Mouse (Mus musculus) MEL (cell line): ENCODE data around the gene Glis1. TPM values are rescaled to one million over a fixed set of nuclear protein-coding genes. Genes with fewer than 3 reads are reported as not detected.

Source experiments
- DNase-seq: peaks from one replicate; pipeline ENCODE4 v3.0.0; 2011; ENCODE audit warnings: low read depth, low spot score
- H3K27ac ChIP-seq: 2 replicates; pipeline ENCODE4 v1.5.1; 2012; ENCODE audit warnings: low read depth, mild to moderate bottlenecking, control low read depth, low read length, moderate library complexity; ENCODE audit not compliant: control insufficient read depth
- H3K27me3 ChIP-seq, 2 experiments: fragments of 150-350 bp in 1 of 2; sonication (generic) in 1 of 2; 2 replicates each; pipeline ENCODE4 v1.6.1; 2012; ENCODE audit warnings: low read length in 2 of 2, mild to moderate bottlenecking in 2 of 2, improper control_type of control experiment in 1 of 2, moderate library complexity in 1 of 2; ENCODE audit not compliant: insufficient read depth in 2 of 2, control insufficient read depth in 1 of 2
- H3K36me3 ChIP-seq, 2 experiments: 2 replicates each; pipeline ENCODE4 v1.6.1; 2012 to 2014; ENCODE audit warnings: low read length in 2 of 2, improper control_type of control experiment in 1 of 2, inconsistent platforms in 1 of 2, mild to moderate bottlenecking in 1 of 2; ENCODE audit not compliant: insufficient read depth in 2 of 2, control insufficient read depth in 1 of 2
- H3K4me1 ChIP-seq, 2 experiments: fragments of 150-350 bp in 1 of 2; sonication (generic) in 1 of 2; 2 replicates each; pipeline ENCODE4 v1.6.1; 2012; ENCODE audit warnings: low read length in 2 of 2, improper control_type of control experiment in 1 of 2, mild to moderate bottlenecking in 1 of 2; ENCODE audit not compliant: insufficient read depth in 2 of 2, control insufficient read depth in 1 of 2
- H3K4me3 ChIP-seq, 2 experiments: fragments of 150-350 bp in 1 of 2; sonication (generic) in 1 of 2; 2 replicates each; pipeline ENCODE4 v1.5.1; 2012; ENCODE audit warnings: low read depth in 2 of 2, low read length in 2 of 2, mild to moderate bottlenecking in 2 of 2, moderate library complexity in 2 of 2, control low read depth in 1 of 2, improper control_type of control experiment in 1 of 2; ENCODE audit not compliant: control insufficient read depth in 1 of 2, insufficient read depth in 1 of 2
- H3K79me2 ChIP-seq: 2 replicates; pipeline ENCODE4 v1.6.1; 2012; ENCODE audit warnings: mild to moderate bottlenecking, low read length, moderate library complexity; ENCODE audit not compliant: control insufficient read depth, poor library complexity, insufficient read depth
- H3K9ac ChIP-seq: 2 replicates; pipeline ENCODE4 v1.6.1; 2012; ENCODE audit warnings: low read depth, mild to moderate bottlenecking, control low read depth, low read length, moderate library complexity; ENCODE audit not compliant: control insufficient read depth, poor library complexity, severe bottlenecking
- H3K9me3 ChIP-seq: fragments of 150-350 bp; sonication (generic); replicated peaks from 2 replicates; pipeline ENCODE4 v1.6.1; 2012; ENCODE audit warnings: mild to moderate bottlenecking, low read length, improper control_type of control experiment, moderate library complexity; ENCODE audit not compliant: insufficient read depth
- BHLHE40 ChIP-seq: IDR thresholded peaks from 2 replicates; pipeline ENCODE4 v1.6.1; 2012; ENCODE audit warnings: low read depth, mild to moderate bottlenecking, inconsistent platforms, low read length, improper control_type of control experiment, borderline replicate concordance
- CHD1 ChIP-seq: IDR thresholded peaks from 2 replicates; pipeline ENCODE4 v1.6.1; 2012; ENCODE audit warnings: low read depth, mild to moderate bottlenecking, inconsistent platforms, low read length, improper control_type of control experiment
- EP300 ChIP-seq, 2 experiments: IDR thresholded peaks; 2 replicates each; pipeline ENCODE4 v1.6.1; 2011; ENCODE audit warnings: improper control_type of control experiment in 2 of 2, low read length in 2 of 2, low read depth in 1 of 2, mild to moderate bottlenecking in 1 of 2
- ETS1 ChIP-seq: IDR thresholded peaks from 2 replicates; pipeline ENCODE4 v1.6.1; 2012; ENCODE audit warnings: low read depth, mild to moderate bottlenecking, inconsistent platforms, low read length, improper control_type of control experiment, moderate library complexity
- GABPA ChIP-seq: IDR thresholded peaks from 2 replicates; pipeline ENCODE4 v1.6.1; 2012; ENCODE audit warnings: low read depth, mild to moderate bottlenecking, inconsistent platforms, low read length, improper control_type of control experiment, moderate library complexity
- GATA1 ChIP-seq: IDR thresholded peaks from 2 replicates; pipeline ENCODE4 v1.6.1; 2011; ENCODE audit warnings: low read depth, low read length, improper control_type of control experiment
- HCFC1 ChIP-seq: IDR thresholded peaks from 2 replicates; pipeline ENCODE4 v1.6.1; 2012; ENCODE audit warnings: low read depth, mild to moderate bottlenecking, inconsistent platforms, low read length, improper control_type of control experiment, moderate library complexity
- JUND ChIP-seq: IDR thresholded peaks from 2 replicates; pipeline ENCODE4 v1.6.1; 2011; ENCODE audit warnings: low read depth, mild to moderate bottlenecking, improper control_type of control experiment, low read length
- KAT2A ChIP-seq: conservative IDR thresholded peaks from 2 replicates; pipeline ENCODE4 v1.6.1; 2012; ENCODE audit warnings: low read depth, low read length, improper control_type of control experiment, inconsistent platforms
- MAFK ChIP-seq: IDR thresholded peaks from 2 replicates; pipeline ENCODE4 v1.6.1; 2011; ENCODE audit warnings: low read depth, mild to moderate bottlenecking, low read length, improper control_type of control experiment, borderline replicate concordance
- MXI1 ChIP-seq: IDR thresholded peaks from 2 replicates; pipeline ENCODE4 v1.6.1; 2011; ENCODE audit warnings: mild to moderate bottlenecking, low read depth, low read length, improper control_type of control experiment
- MYB ChIP-seq: IDR thresholded peaks from 2 replicates; pipeline ENCODE4 v1.6.1; 2011; ENCODE audit warnings: mild to moderate bottlenecking, low read depth, low read length, improper control_type of control experiment
- MYC ChIP-seq: IDR thresholded peaks from 2 replicates; pipeline ENCODE4 v1.6.1; 2011; ENCODE audit warnings: low read depth, mild to moderate bottlenecking, low read length, improper control_type of control experiment, moderate library complexity
- NELFE ChIP-seq: IDR thresholded peaks from 2 replicates; pipeline ENCODE4 v1.6.1; 2011; ENCODE audit warnings: low read depth, low read length, improper control_type of control experiment
- POLR2A ChIP-seq, 2 experiments: IDR thresholded peaks; 2 replicates each; pipeline ENCODE4 v1.6.1; 2011 to 2012; ENCODE audit warnings: low read length in 2 of 2, mild to moderate bottlenecking in 2 of 2, control low read depth in 1 of 2, improper control_type of control experiment in 1 of 2, low read depth in 1 of 2, moderate library complexity in 1 of 2; ENCODE audit not compliant: control insufficient read depth in 1 of 2, insufficient read depth in 1 of 2, poor library complexity in 1 of 2
- POLR2AphosphoS2 ChIP-seq: IDR thresholded peaks from 2 replicates; pipeline ENCODE4 v1.6.1; 2011; ENCODE audit warnings: low read length, improper control_type of control experiment
- POLR2AphosphoS5 ChIP-seq: IDR thresholded peaks from 2 replicates; pipeline ENCODE4 v1.6.1; 2012; ENCODE audit warnings: low read depth, borderline replicate concordance, mild to moderate bottlenecking, inconsistent platforms, low read length, moderate library complexity, mixed read lengths
- RAD21 ChIP-seq: IDR thresholded peaks from 2 replicates; pipeline ENCODE4 v1.6.1; 2011; ENCODE audit warnings: mild to moderate bottlenecking, low read depth, low read length, improper control_type of control experiment
- RCOR1 ChIP-seq: IDR thresholded peaks from 2 replicates; pipeline ENCODE4 v1.6.1; 2012; ENCODE audit warnings: low read depth, mild to moderate bottlenecking, inconsistent platforms, low read length, improper control_type of control experiment
- SIN3A ChIP-seq: IDR thresholded peaks from 2 replicates; pipeline ENCODE4 v1.6.1; 2012; ENCODE audit warnings: low read length, improper control_type of control experiment, inconsistent platforms
- SMC3 ChIP-seq: IDR thresholded peaks from 2 replicates; pipeline ENCODE4 v1.6.1; 2011; ENCODE audit warnings: low read depth, low read length, improper control_type of control experiment
- USF1 ChIP-seq: IDR thresholded peaks from 2 replicates; pipeline ENCODE4 v1.6.1; 2014; ENCODE audit warnings: low read depth, mild to moderate bottlenecking, inconsistent platforms, low read length, improper control_type of control experiment, moderate library complexity
- USF2 ChIP-seq, 2 experiments: IDR thresholded peaks; 2 replicates each; pipeline ENCODE4 v1.6.1; 2011 to 2012; ENCODE audit warnings: improper control_type of control experiment in 2 of 2, low read length in 2 of 2, borderline replicate concordance in 1 of 2, inconsistent platforms in 1 of 2, low read depth in 1 of 2, mild to moderate bottlenecking in 1 of 2; ENCODE audit not compliant: insufficient read depth in 1 of 2
- ZC3H11A ChIP-seq: IDR thresholded peaks from 2 replicates; pipeline ENCODE4 v1.6.1; 2012; ENCODE audit warnings: low read depth, mild to moderate bottlenecking, inconsistent platforms, low read length, improper control_type of control experiment
- ZKSCAN1 ChIP-seq: IDR thresholded peaks from 2 replicates; pipeline ENCODE4 v1.6.1; 2012; ENCODE audit warnings: low read depth, mild to moderate bottlenecking, inconsistent platforms, low read length, improper control_type of control experiment, moderate library complexity
- ZMIZ1 ChIP-seq: IDR thresholded peaks from 2 replicates; pipeline ENCODE4 v1.6.1; 2012; ENCODE audit warnings: low read depth, mild to moderate bottlenecking, inconsistent platforms, low read length, improper control_type of control experiment, moderate library complexity
- ZNF384 ChIP-seq: IDR thresholded peaks from 2 replicates; pipeline ENCODE4 v1.6.1; 2012; ENCODE audit warnings: low read depth, mild to moderate bottlenecking, inconsistent platforms, low read length, improper control_type of control experiment
- polyA plus RNA-seq, 2 experiments: library from polyadenylated mRNA; stranded (reverse) in 1 of 2; unstranded in 1 of 2; fragments of >175 nt in 1 of 2; fragments of >200 nt in 1 of 2; gene quantifications; 2 replicates each; pipeline versions ENCODE4 v1.2.1 to v1.2.4; 2012; ENCODE audit warnings: low replicate concordance in 2 of 2, low read depth in 1 of 2; ENCODE audit not compliant: insufficient read length in 2 of 2, insufficient read depth in 1 of 2, missing spikeins in 1 of 2
- total RNA-seq: library from RNA; depleted of rRNA; stranded (reverse); fragments of 300-350 nt; gene quantifications from 2 replicates; pipeline ENCODE4 v1.2.3, GENCODE M21; 2012

Glis1 gene
- total and polyA plus RNA-seq, 3 experiments: 0.46 to 0.93 TPM; not detected in 1

GRCm38 (mm10) chr4:107476266-107476665, 41.9 kb downstream of the Glis1 start:
- no peaks in the 10 kb centered on the region for H3K79me2 ChIP-seq
- TF ChIP-seq SMC3 (no peak), RCOR1 (no peak), ZC3H11A (no peak), POLR2AphosphoS5 (no peak), BHLHE40 (no peak), ZKSCAN1 (no peak), POLR2A (IDR thresholded peaks at IDR 0.05; ENCODE audit: control insufficient read depth in 1 of 2, insufficient read depth in 1 of 2, low read depth in 1 of 2, low read length in 2 of 2, poor library complexity in 1 of 2) (no peak), MAFK (no peak), ZNF384 (no peak), HCFC1 (no peak), GABPA (no peak), ETS1 (no peak)
- TF ChIP-seq, all 39 proteins: peak for 0
- Histone ChIP-seq H3K4me1 (no peaks in the 10 kb centered on the region), H3K4me3 (no peak overlapping the region), H3K36me3 (no peaks in the 10 kb centered on the region), H3K27me3 (no peaks in the 10 kb centered on the region), H3K9me3 (no peaks in the 10 kb centered on the region), H3K9ac (no peak overlapping the region), H3K27ac (no peak overlapping the region)
- no peak for DNase-seq

GRCm38 (mm10) chr4:107479015-107479414, 44.6 kb downstream of the Glis1 start:
- no peak for DNase-seq
- no peak overlapping the region for H3K9ac ChIP-seq
- H3K27me3 ChIP-seq: no peaks in the 10 kb centered on the region
- TF ChIP-seq CHD1 (no peak), USF2 (IDR thresholded peaks at IDR 0.05; ENCODE audit: borderline replicate concordance in 1 of 2, insufficient read depth in 1 of 2, low read depth in 1 of 2, low read length in 2 of 2) (no peak), MAFK (no peak), MXI1 (no peak), MYC (no peak), SIN3A (no peak), JUND (no peak), MYB (no peak), POLR2AphosphoS2 (no peak), KAT2A (no peak), RCOR1 (no peak), GATA1 (no peak), RAD21 (no peak), USF1 (no peak), ZC3H11A (no peak), EP300 (IDR thresholded peaks at IDR 0.05; ENCODE audit: low read depth in 1 of 2, low read length in 2 of 2) (no peak), ZMIZ1 (no peak), NELFE (no peak)
- H3K36me3 ChIP-seq: no peaks in the 10 kb centered on the region
- H3K79me2 ChIP-seq: no peaks in the 10 kb centered on the region
- H3K4me3 ChIP-seq: no peak overlapping the region
- H3K27ac ChIP-seq: no peak overlapping the region
- H3K9me3 ChIP-seq: no peaks in the 10 kb centered on the region
- H3K4me1 ChIP-seq: no peaks in the 10 kb centered on the region
